Mouse (Mus musculus) spleen, adult 2 months (tissue): ENCODE measurements at regions not wholly inside any gene's neighbourhood (a gene's known extent, or its start where the extent isn't known, plus 50 kb on each side); places are given as distances from the start of the nearest gene placed in this dataset.

Experiments
- DNase-seq, 2 experiments: peaks; one replicate each; pipeline versions ENCODE4 v3.0.0 to v3.0.0-alpha.2; 2012 to 2021; ENCODE audit warnings: low spot score in 2 of 2, low read depth in 1 of 2
- H3K27ac ChIP-seq: fragments of 200-500 bp; 2 replicates; pipeline ENCODE4 v1.5.1; 2012; ENCODE audit warnings: low read length, inconsistent platforms; ENCODE audit not compliant: insufficient read depth
- H3K27me3 ChIP-seq: fragments of 200-500 bp; 2 replicates; pipeline ENCODE4 v1.6.1; 2012; ENCODE audit warnings: mild to moderate bottlenecking, moderate library complexity, low read length, inconsistent platforms; ENCODE audit not compliant: control insufficient read depth, insufficient read depth
- H3K36me3 ChIP-seq: fragments of 200-500 bp; 2 replicates; pipeline ENCODE4 v1.6.1; 2012; ENCODE audit warnings: mild to moderate bottlenecking, low read length, inconsistent platforms; ENCODE audit not compliant: control insufficient read depth, insufficient read depth
- H3K4me1 ChIP-seq: fragments of 200-500 bp; 2 replicates; pipeline ENCODE4 v1.6.1; 2011; ENCODE audit warnings: inconsistent platforms; ENCODE audit not compliant: control insufficient read depth, insufficient read depth, insufficient read length
- H3K4me3 ChIP-seq: fragments of 200-500 bp; 2 replicates; pipeline ENCODE4 v1.5.1; 2011; ENCODE audit warnings: mild to moderate bottlenecking, inconsistent platforms; ENCODE audit not compliant: insufficient read depth, insufficient read length; ENCODE audit errors: extremely low read depth
- CTCF ChIP-seq: fragments of 200-500 bp; IDR thresholded peaks from 2 replicates; pipeline ENCODE4 v1.5.1; 2011; ENCODE audit warnings: mild to moderate bottlenecking, inconsistent platforms; ENCODE audit not compliant: insufficient read depth, insufficient read length, insufficient replicate concordance; ENCODE audit errors: extremely low read depth
- POLR2A ChIP-seq: fragments of 200-500 bp; IDR thresholded peaks from 2 replicates; pipeline ENCODE4 v1.6.1; 2011; ENCODE audit warnings: low read depth, low read length, inconsistent platforms
- WGBS: fragments of 180-500 bp; shearing (Covaris S2); methylation state at CpG from one replicate; pipeline ENCODE4 v1.1.7; 2018; 5-methylcytosine and 5-hydroxymethylcytosine counted together

DNA sequence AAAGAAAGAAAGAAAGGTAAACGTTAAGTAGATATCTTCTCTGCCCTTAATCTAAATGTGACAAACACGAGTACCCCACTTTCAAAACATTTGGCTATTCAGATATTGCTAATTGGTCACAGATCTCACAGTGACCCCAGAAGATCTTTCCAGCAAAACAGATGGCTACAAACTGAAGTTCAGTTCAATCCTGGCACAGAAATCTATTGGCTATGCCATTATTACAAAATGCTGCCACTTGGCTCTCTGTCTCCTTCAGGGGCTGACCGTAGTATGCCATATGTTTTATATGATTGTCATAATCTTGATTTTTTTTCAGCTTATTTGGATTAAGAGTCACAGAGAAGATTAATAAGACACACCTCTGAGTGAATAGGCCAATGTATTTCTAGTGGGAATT, 873.2 kb downstream of the Slc22a22 start:
- Histone ChIP-seq H3K27ac (no peak overlapping the region), H3K36me3 (no peaks in the 10 kb centered on the region), H3K4me1 (no peaks in the 10 kb centered on the region), H3K27me3 (no peaks in the 10 kb centered on the region), H3K4me3 (no peak overlapping the region)
- WGBS: 85% methylated on average over 3 of the region's 3 CpGs
- TF ChIP-seq CTCF (no peak), POLR2A (no peak)
- DNase-seq: no peak

GRCm38 (mm10) chr15:56592656-56593055, 884.8 kb downstream of the Slc22a22 start:
- H3K4me3 ChIP-seq: no peak overlapping the region
- 85% methylated on average over 4 of the region's 4 CpGs for WGBS
- no peaks in the 10 kb centered on the region for H3K4me1 ChIP-seq
- no peak overlapping the region for H3K27ac ChIP-seq
- no peak for TF ChIP-seq POLR2A
- no peak for TF ChIP-seq CTCF
- no peaks in the 10 kb centered on the region for H3K27me3 ChIP-seq
- no peak for DNase-seq
- H3K36me3 ChIP-seq: no peaks in the 10 kb centered on the region

DNA sequence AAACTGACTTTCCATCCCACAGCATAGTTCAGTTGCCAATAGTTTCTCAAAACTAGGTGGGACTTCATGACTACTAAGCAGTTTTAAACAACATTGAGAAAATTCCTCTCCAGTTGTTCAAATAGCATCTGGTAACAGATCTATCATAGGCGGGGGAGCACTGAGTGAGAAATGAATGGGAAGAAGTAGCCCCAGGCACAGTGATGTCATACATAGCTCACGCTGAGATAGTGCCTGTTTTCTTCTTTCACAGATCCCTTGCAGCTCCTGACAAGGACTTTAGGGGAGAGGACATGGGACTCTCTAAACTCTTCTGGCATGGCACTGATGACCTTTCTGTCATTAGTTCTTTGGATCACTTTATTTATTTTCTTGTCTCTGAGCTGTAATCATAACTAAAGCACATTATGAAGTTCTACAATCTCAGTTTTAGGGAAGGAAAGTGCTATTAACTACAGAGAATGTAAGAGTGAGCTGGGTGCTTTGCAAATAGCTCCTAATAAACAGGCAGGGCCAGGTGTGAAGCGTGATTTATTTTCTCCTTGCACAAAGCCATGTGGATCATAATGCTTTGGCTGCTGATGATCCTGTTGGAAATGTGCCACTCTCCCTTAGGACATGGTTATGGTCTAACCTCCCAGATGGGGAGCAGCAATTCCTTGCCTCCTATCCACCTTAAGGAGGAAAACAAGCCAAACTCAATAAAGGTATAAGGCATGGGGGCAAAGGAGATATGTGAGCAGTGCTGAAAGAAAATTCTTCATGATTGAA, 896.5 kb downstream of the Slc22a22 start:
- Histone ChIP-seq H3K27ac (no peak overlapping the region), H3K4me3 (no peak overlapping the region), H3K36me3 (no peaks in the 10 kb centered on the region), H3K4me1 (no peaks in the 10 kb centered on the region), H3K27me3 (no peaks in the 10 kb centered on the region)
- 79% methylated on average over 3 of the region's 3 CpGs for WGBS
- TF ChIP-seq CTCF (no peak), POLR2A (no peak)
- DNase-seq: no peak

DNA sequence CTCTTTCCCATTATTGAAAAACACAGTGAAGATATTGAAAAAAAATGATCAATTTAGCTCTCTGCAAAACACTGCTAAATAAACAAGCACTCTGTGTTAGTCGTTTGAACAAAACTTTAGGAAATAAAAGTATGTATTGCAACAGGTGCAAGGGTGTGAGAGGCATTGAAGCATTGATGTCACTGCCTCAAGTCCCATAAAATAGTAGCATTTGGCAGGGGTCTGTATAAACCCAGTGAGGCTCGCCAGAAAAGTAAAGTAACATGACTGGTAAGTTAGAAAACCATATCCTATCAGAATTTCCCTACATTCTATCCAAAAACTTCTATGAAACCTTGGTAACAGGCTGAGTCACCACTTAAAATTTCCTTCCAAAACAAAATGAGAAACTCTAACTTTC, 914.2 kb downstream of the Slc22a22 start:
- DNase-seq: no peak
- WGBS: 55% methylated on average over 2 of the region's 2 CpGs
- Histone ChIP-seq H3K27ac (no peak overlapping the region), H3K27me3 (no peaks in the 10 kb centered on the region), H3K4me1 (no peaks in the 10 kb centered on the region), H3K36me3 (no peaks in the 10 kb centered on the region), H3K4me3 (no peak overlapping the region)
- TF ChIP-seq POLR2A (no peak), CTCF (no peak)

GRCm38 (mm10) chr15:56562785-56563184, 914.6 kb downstream of the Slc22a22 start:
- no peak for DNase-seq
- no peaks in the 10 kb centered on the region for H3K27me3 ChIP-seq
- H3K36me3 ChIP-seq: no peaks in the 10 kb centered on the region
- H3K4me3 ChIP-seq: no peak overlapping the region
- no peaks in the 10 kb centered on the region for H3K4me1 ChIP-seq
- TF ChIP-seq CTCF (no peak), POLR2A (no peak)
- WGBS: 76% methylated on average over 1 of the region's 1 CpGs
- no peak overlapping the region for H3K27ac ChIP-seq

- no peaks in the 10 kb centered on the region for H3K4me1 ChIP-seq
- H3K36me3 ChIP-seq: no peaks in the 10 kb centered on the region
- no peak overlapping the region for H3K4me3 ChIP-seq
- 66% methylated on average over 2 of the region's 2 CpGs for WGBS
- H3K27ac ChIP-seq: no peak overlapping the region
- no peaks in the 10 kb centered on the region for H3K27me3 ChIP-seq
- TF ChIP-seq POLR2A (no peak), CTCF (no peak)
- DNase-seq: no peak
These were observed 915.3 kb downstream of the Slc22a22 start for GRCm38 (mm10) chr15:56562143-56562542.

- 78% methylated on average over 3 of the region's 3 CpGs for WGBS
- TF ChIP-seq CTCF: no peak
- Histone ChIP-seq H3K4me3 (no peak overlapping the region), H3K27ac (no peak overlapping the region), H3K27me3 (no peaks in the 10 kb centered on the region), H3K4me1 (no peaks in the 10 kb centered on the region), H3K36me3 (no peaks in the 10 kb centered on the region)
- no peak for DNase-seq
These were observed 923.0 kb downstream of the Slc22a22 start for GRCm38 (mm10) chr15:56554386-56554785.
